Mouse (Mus musculus) lung, adult 18-20 months (tissue): ENCODE measurements around the gene Ireb2.
"Not testable (repeated sequence)": the region's sequence is repeated elsewhere in the genome, so short reads cannot be mapped to it uniquely, and the experiment has no call there.

ENCODE experiments used
- DNase-seq, 2 experiments: peaks; one replicate each; pipeline ENCODE4 v3.0.0; 2022; ENCODE audit warnings: mixed read lengths in 2 of 2

The Ireb2 gene

DNA sequence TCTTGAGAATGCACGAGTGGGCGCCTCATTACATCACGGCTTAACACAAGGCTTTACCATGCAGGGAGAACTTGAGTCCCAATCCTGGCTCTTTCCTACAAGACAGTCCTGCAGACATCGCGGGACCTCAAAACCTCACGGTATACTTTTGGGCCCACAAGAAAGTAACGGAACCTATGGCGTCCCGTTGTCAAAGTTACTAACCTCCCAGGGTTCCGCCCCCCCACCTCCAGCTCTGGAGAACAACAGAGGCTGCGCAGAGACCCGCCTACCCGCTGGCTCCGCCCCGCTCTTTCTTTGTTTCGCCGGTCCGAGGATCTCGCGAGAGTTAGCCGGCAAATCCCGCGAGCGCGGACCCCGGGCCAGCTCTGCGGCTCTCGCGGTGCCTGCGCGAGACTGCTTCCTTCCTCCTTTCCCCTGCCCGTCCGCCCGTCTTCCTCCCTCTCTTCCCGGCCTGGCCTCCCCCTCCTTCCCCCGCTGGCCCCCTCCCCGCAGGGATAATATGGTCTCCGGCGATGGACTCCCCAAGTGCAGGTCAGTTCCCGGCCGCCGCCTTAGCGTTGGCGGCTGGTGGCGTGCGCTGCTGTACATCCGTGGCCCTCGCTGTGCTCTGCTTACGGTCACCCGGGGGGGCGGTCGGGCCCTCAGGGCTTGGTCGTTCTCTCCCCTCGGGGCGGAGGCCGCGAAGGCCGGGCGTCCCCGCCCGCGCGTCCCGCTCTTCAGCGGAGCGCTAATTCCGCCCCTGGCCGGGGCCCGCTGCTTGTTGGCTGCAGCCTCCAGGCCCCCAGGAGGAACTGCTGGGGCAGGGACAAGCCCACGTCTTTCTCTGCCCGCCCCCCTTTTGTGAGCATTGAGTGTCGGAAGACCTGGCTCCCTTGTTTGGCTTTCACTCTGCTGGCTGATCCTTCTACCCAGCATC lies at the start of gene Ireb2:
Ireb2 (plus strand) TSS at position 427 of the 919 bp plus-strand sequence.
- peak; percentile 99 for DNase-seq

DNA sequence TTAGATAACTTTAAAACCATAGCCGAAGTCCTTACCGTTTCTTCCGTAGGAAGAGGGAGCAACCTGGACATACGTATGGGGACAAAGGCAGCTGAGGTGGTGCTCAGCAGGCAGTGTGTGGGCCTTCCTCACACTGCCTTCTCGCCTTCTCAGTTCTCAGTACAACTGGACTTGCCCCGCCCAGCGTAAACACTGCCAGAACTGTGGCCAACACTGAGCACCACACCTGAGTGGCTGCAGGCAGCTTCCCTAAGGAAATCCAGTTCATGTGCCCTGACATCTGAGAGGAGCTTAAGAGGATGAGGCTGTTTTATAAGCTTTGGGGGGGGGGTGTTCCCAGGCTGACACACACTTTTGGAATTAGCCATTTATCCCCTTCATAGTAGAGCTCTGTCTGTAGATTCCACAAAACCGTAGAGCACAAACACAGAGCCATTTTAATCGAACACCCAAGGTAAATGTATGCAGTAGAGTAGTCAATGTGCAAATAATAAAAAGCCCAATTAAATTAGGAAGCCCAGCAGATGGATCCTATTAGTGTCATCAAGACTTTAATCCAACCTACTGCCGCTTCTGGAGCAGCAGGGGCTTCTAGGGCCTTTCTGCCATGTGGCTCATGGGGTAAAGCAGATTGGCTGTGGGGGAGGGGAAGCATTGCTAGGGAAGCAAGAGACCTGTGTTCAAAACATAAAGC lies 46.9 kb upstream of the Ireb2 start:
- DNase-seq = peak; percentile 21 to 49

DNA sequence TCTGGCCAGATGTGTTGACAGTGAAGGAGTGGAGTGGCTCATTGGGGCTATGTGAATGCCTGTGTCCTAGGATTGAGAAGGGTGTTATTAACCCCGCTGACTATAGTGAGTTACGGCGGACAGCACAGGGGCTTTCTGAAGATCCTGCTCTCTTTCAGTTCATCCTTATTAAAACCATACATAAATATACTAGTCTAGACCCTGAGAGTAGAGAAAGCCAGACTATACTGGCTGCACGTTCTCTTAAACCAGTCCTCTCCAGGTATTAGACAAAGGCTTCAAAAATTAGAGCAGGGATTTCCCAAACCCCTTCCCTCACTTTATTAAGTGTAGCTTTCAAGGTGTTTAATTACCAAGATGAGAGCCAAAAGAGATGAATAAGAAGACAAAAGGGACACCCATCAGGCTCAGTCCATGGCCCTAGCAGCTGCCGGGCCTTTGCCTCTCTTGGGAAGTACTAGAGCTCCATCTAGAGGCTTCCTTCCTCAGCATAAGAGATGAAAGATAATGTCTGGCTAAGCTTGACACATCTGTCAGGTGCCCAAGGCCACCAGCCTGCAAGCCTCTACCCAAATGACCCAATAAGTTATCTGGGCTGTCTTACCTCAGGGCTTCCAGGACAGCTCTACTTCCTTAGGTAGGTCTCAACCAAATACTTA lies 42.0 kb upstream of the Ireb2 start:
- DNase-seq = peak in 1 of 2 experiments; percentile 28

DNA sequence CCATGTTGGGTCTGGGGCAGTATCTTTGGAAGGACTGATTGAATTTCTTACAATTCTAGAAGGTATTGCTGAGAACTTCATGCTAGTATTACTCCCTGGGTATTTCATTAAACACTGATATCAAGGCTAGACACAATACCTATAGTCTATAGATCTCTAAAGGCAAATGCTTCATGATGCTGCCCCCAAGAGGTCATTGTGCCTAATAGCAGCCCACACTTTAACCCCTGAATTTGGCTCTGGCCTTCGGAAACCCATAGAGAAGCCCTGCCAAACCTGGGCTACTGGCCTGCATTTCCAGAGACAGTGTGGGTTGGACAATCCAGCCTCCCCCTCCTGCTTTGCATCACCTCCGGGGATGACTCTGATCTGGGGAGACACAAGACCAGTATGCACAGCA lies 33.8 kb upstream of the Ireb2 start:
- DNase-seq = no peak

DNA sequence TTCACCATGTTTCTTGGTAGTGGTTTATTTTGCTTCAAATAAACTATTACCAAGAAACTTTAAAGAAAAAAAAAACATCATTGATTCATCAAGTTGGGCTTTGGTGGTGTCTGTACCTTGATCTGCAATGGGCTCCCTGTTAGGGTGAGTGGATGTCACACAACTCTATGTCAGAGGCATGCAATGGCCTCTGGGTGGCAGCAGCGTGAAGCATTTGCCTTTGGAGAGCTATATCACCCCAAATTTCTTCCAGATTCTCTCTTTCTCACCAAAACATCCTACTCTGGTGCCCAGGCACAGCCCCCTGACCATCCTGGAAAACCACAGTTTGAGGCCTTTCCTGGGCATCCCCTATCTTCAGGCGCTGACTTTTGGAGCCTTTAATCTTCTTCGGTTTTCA lies 33.0 kb upstream of the Ireb2 start:
- peak in 1 of 2 experiments; percentile 26 for DNase-seq

DNA sequence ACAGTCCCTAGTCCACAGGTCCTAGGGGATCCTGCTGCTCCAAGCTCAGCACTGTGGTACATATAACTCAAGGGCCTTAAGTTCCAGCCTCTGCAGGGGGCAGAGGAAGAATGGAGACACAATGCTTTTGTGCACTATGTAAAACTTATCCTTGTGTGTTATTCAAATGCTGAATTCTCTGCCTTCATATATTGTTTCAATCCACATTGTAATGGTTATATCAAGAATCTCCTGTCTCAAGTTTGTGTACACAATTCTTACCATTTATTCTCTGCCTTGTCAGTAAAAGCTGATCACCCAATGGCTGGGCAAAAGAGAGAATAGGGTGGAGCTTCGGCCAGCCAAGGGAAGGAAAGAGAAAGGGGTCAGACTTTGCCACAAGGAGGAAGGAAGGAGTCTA lies 29.8 kb upstream of the Ireb2 start:
- no peak for DNase-seq

DNA sequence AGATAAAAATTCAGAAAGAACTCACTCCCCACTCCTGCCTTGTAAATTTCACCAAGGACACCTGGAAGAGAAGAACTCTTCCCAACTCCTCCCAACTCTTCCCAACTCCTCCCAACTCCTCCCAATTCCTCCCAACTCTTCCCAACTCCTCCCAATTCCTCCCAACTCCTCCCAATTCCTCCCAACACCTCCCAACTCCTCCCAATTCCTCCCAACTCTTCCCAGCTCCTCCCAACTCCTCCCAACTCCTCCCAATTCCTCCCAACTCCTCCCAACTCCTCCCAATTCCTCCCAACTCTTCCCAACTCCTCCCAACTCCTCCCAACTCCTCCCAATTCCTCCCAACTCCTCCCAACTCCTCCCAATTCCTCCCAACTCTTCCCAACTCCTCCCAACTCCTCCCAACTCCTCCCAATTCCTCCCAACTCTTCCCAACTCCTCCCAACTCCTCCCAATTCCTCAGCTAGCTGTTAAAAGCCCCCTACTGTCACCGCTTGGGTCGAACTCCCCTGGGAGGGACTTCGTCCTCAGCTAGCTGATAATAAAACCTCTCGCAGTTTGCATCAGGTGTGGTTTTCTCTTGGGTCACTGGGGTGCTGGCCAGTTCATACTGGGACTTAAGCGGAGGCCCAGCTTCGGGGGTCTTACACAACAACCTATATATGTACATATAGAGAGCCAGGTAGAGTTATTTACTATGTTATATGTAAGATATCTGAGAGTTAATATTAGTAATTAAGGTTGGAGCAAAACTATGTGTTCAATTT lies 27.5 kb upstream of the Ireb2 start:
- not testable (repeated sequence) for DNase-seq

DNA sequence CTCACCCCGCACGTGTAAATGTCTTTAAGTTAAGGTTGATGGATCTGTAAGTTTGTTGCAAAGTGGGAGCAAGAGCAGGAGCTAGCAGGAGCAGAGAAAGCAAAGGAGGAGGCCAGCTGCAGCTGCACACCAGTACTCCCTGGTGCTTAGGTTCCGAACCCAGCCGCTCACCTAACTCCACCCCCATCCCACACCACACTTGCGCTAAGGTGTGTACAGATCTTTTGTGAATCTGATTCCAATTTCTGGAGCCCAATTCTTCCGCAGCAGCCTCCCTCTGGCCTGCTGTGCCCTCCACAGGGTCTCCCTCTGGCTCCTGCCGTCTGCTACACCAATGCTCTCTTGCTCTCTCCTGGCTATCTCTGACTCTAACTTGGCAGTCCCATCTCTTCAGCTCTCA lies 25.8 kb upstream of the Ireb2 start:
- no peak for DNase-seq

DNA sequence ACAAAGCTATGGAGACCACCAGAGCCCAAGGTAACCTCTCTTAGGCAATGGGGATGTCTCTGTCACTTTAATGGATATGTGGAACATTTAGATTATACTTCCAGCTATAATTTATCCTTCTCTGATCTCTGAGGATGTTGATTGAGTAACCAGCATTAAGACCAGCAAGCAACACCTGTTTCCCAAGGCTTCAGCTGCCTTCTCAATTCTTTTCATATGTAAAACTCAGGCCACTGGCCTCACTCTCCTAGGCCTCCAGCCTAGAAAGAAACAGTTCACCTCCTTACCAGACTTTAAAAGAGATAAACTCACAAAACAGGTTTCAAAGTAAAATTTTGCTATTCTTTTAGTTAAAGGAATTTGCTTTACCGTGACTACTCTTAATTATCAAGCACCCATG lies 23.4 kb upstream of the Ireb2 start:
- no peak for DNase-seq

DNA sequence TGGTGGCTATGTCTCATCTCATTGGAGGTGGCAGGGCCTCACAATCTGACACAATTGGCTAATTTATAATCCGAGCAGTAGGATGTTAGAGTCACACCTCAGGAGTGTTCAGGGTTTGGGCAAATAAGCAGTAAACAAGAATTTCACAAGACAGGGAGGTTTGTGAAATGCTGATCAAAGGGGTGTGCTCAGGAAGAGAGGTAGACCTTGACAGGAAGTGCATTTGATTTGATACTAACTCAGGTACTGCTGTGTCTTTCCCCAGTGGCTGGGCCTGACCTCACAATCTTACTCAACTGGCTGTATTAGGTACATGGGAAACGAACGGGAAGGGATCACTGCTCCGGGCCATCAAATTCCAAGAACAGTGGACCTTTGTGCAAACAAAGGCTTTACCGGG lies 21.3 kb upstream of the Ireb2 start:
- no peak for DNase-seq

DNA sequence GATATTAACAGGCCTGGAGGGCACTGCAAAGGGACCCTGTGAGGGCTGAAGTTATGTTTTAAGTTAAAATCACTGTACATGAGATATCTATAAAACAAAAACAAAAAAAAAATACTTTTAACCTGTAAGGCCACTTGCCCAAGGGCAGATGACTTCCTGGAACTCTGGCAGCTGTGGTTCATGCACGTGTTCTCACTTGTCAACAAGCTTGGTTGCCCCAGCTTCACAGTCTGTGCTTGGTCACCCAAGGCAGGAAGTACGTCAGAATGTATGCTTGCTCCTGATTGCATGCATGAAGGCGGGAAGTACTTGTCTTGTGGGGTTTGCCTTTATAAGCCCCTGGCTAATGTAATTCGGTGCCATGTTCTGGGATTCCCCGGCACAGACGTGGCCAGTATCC lies 19.7 kb upstream of the Ireb2 start:
- DNase-seq = peak; percentile 27 to 44

DNA sequence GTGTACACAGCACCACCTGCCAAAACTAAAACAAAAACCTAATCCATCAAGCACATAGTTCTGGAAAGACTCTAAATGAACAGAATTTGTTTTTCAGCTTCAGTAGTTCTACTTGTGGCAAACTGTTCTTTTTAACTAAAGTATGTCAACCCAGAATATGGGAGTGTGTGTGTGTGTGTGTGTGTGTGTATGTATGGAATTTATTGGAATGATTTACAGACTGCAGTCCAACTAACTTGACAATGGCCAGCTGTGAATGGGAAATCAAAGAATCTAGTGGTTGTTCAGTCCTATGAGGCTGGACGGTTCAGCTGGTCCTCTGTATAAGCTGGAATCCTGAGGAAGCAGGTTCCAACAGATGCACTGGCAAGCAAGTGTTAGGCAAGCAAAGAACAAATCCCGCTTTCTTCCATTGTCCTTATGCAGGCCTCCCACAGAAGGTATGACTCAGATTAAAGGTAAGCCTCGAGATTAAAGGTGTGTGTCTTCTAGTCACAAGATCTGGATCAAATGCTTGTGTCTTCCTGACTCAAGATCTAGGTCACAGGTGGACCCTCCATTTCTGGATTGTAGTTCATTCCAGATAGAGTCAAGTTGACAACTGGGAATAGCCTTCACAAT lies 18.9 kb upstream of the Ireb2 start:
- no peak for DNase-seq

DNA sequence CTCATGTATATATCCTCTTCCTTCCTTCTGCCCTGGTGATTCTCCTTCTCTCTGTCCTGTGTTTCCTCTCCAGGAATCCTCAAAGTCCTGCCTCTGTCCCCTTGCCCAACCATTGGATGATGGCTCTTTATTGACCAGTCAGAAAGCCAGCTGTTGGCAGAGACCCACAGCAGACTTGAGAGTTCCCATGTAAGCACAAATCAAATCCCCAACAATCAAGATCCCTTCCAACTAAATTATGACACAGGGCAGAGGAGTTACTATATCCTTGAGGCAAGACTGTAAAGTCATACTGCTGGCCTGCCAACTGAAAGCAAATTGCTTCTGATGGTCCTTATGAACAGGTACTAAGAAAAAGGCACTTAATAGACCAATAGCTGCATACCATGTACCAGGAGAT lies 15.4 kb upstream of the Ireb2 start:
- DNase-seq = no peak

DNA sequence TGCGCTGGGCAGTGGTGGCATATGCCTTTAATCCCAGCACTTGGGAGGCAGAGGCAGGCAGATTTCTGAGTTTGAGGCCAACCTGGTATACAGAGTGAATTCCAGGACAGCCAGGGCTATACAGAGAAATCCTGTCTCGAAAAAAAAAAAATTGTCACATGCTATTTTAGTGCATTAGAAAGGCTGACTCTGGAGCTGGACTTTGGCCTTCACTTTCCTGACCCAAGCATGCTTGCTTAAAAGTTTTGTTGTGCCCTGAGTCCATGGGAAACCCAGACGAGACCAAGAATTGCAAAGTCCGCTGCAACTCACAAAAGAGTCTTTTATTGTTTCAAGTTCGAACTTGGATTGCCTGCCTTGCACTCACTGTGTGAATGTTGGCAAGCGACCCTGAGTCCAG lies 10.6 kb upstream of the Ireb2 start:
- DNase-seq = not testable (repeated sequence)

DNA sequence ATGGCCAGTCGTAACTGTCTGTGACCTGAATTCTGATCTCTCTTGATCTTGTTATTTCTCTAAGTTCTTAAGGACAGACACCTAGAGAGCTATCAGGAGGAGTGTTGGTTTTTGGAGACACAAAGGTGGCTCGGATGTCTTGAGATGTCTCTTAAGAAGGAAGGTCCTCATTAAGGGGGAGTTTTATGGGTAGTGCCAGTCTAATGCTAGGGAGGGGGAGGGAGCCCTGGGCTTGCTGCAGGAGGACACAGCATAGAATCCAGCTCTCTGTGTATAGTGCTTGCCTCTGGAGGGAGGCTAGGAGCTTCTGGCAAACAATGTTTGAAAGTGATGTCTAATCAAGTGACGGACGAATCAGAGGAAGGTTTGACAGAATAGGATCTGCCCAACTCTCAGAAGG lies 10.0 kb upstream of the Ireb2 start:
- DNase-seq = no peak

DNA sequence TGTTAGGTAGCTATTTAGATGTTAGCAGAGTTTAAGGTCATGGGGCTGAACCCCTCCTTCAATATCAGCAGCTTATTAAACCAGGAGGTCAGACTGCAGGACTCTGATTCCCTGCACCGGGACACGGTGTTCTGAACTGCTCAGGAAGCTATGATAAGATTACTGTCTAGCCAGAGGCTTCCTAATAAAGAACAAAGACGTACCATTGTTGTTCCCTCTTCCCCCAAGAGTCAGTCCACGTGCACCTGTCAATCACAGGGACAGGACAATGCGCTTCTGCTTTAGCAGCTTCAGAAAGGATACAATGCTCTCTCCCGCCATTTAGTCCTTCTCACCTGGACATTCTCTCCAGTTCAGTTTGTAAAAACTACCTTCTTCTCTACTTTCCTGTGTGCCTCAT lies 8.0 kb upstream of the Ireb2 start:
- DNase-seq = no peak

DNA sequence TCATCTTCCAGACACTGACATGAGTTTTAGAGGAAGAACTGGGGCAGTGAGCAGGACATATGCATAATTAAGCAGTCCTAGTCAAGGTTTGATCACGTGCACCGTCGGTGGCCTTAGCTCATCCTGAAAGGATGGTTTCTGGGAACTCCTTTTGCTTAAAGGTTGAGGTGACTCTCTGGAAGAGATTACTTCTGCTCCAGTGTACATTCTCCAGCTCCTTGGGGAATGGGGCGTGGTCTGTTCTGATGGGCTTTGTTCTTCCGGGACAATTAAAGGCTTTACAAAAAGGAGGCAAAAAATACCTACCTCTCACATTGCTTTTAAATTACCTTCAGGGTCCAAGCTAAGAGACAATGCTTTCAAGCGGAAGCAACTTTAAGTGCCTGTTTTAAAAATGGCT lies 7.5 kb upstream of the Ireb2 start:
- DNase-seq = no peak

DNA sequence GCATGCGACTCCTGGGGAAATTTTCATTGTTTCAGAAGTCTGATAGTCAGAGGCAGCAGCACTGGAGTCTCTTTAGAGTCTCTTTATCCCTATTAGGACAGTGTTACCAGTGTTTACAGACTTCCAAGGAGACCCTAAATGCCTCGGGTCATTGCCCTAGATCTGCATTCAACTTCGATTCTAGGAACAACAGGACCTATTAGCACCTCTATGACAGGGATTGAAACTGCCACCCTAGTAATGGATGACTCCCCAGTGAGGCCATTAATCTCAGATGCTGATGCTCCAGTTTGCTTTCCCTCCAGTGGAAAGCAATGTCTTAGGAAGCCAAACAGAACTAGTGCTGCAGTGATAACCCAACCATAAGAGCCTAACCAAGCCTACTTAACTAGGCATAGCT lies 6.1 kb upstream of the Ireb2 start:
- DNase-seq = no peak

DNA sequence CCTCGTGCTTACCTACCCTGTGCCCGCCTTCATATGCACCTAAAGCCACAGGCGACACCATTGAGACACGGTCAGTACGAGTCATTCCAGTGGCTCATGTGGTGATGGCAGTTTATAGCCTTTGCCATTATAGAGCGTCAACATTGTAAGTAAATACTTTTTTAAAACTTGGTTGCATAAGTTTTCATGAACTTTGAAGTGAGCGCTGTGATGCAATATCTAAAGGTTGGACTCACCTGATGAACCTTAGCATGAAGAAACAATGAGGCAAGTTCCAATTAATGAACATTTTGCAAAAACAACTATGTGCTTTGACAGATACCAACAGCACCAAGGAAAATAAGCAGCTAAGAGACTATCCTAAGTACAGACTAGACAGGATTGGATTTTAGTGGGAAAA lies 3.1 kb upstream of the Ireb2 start:
- DNase-seq = no peak

DNA sequence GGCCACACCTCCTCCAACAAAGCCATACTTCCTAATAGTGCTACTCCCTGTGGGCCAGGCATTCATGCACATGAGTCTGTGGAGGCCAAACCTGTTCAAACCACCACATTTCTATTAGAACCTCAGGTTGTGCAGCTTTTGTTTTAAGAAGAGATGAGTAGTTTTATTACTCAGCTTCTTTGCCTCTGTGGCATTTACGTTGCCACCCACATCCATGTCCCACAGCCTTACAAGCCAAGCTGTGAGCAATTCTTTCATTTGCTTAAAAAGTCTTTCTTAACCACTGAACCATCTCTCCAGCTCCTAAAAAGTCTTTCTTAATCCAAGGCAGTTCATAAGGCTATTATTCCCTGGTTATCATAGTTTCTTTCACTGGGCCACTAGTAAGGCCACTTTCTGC lies 15.2 kb downstream of the Ireb2 start:
- DNase-seq = no peak

DNA sequence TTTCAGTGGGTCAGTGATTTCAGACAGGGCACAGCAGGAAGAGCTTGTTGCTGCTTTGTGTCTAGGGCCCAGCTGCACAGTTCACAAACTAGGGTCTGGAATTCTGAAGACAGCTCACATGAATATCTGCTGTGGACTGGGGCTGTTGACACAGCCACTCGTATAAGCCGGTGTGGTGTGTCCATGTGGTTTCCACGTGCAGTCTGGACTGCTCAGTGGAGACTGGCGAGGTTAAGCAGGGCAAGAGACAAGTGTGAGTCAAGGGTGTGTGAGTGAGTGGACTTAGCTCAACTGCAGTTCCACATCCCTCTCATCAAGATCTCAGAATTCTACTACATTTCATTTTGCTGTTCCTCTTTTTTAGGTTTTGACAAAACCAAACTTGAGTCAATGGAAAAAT lies 28.5 kb downstream of the Ireb2 start:
- peak in 1 of 2 experiments; percentile 19 for DNase-seq

DNA sequence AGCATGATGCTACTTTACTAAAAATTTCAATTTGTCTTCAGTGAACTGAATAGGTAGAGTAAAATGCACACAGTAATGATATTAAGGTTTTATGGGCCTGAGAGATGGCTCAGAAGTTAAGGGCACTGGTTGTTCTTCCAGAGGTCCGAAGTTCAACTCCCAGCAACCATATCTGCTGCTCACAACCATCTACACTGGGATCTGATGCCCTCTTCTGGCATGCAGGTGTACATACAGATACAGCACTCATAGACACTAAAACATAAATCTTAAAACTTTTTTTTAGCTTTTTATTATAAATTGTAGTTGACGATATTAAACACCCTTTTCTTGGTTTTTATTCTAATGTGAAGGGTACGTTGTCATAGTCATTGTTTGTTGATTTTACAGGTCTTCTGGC lies 33.5 kb downstream of the Ireb2 start:
- no peak for DNase-seq
